Mouse (Mus musculus): ENCODE measurements around the gene Lgals12. TPM values are rescaled to one million over a fixed set of nuclear protein-coding genes. Genes with fewer than 3 reads are reported as not detected.

Lgals12 gene
- polyA plus RNA-seq, 1 experiment from 2014 or later = 0.64 TPM

GRCm38 (mm10) chr19:7556641-7557040 is 50.4 kb downstream of the Lgals12 start:
- H3K36me3 ChIP-seq = no peaks in the 10 kb centered on the region

GRCm38 (mm10) chr19:7554881-7555280 is 52.1 kb downstream of the Lgals12 start:
- no peak overlapping the region for H3K4me2 ChIP-seq
- 80% methylated on average over 4 of the region's 4 CpGs for WGBS
- H3K4me1 ChIP-seq = peaks cover 14% of the 10 kb centered on the region
- H3K27me3 ChIP-seq = no peaks in the 10 kb centered on the region
- H3K4me3 ChIP-seq = no peak overlapping the region
- H3K36me3 ChIP-seq = no peaks in the 10 kb centered on the region
- H3K9me3 ChIP-seq = no peaks in the 10 kb centered on the region
- ATAC-seq (ENCODE audit: insufficient number of reproducible peaks, low FRiP score, low TSS enrichment, low read depth) = no peak
- no peak overlapping the region for H3K27ac ChIP-seq
- H3K9ac ChIP-seq = no peak overlapping the region

More at GRCm38 (mm10) chr19:7556641-7557040, 50.4 kb downstream of the Lgals12 start:
- H3K4me2 ChIP-seq = no peak overlapping the region
- no peak for ATAC-seq (ENCODE audit: insufficient number of reproducible peaks, low FRiP score, low TSS enrichment, low read depth)
- WGBS = 92% methylated on average over 1 of the region's 1 CpGs
- H3K9me3 ChIP-seq = no peaks in the 10 kb centered on the region
- H3K27ac ChIP-seq = no peak overlapping the region
- no peaks in the 10 kb centered on the region for H3K27me3 ChIP-seq
- H3K4me1 ChIP-seq = peaks cover 14% of the 10 kb centered on the region
- no peak overlapping the region for H3K4me3 ChIP-seq
- no peak overlapping the region for H3K9ac ChIP-seq

- no peak for ATAC-seq (ENCODE audit: insufficient number of reproducible peaks, low FRiP score, low TSS enrichment, low read depth)
- H3K9ac ChIP-seq = no peak overlapping the region
- peaks cover 14% of the 10 kb centered on the region for H3K4me1 ChIP-seq
- H3K9me3 ChIP-seq = no peaks in the 10 kb centered on the region
- H3K4me2 ChIP-seq = no peak overlapping the region
- no peaks in the 10 kb centered on the region for H3K27me3 ChIP-seq
- no peaks in the 10 kb centered on the region for H3K36me3 ChIP-seq
- H3K4me3 ChIP-seq = no peak overlapping the region
- H3K27ac ChIP-seq = no peak overlapping the region
Measured at GRCm38 (mm10) chr19:7553441-7553840, 53.6 kb downstream of the Lgals12 start.

- no peaks in the 10 kb centered on the region for H3K27me3 ChIP-seq
- no peak overlapping the region for H3K4me3 ChIP-seq
- H3K36me3 ChIP-seq = no peaks in the 10 kb centered on the region
- 66% methylated on average over 2 of the region's 2 CpGs for WGBS
- no peak for ATAC-seq (ENCODE audit: insufficient number of reproducible peaks, low FRiP score, low TSS enrichment, low read depth)
- H3K9ac ChIP-seq = no peak overlapping the region
- no peak overlapping the region for H3K27ac ChIP-seq
- H3K9me3 ChIP-seq = no peaks in the 10 kb centered on the region
- H3K4me2 ChIP-seq = no peak overlapping the region
- peaks cover 2% of the 10 kb centered on the region; the same call in 1 of the 2 replicates for H3K4me1 ChIP-seq
Measured at GRCm38 (mm10) chr19:7552301-7552673, 54.7 kb downstream of the Lgals12 start.

GRCm38 (mm10) chr19:7551550-7552300 is 55.3 kb downstream of the Lgals12 start:
- no peak overlapping the region for H3K4me3 ChIP-seq
- H3K4me2 ChIP-seq = no peak overlapping the region
- no peak overlapping the region for H3K9ac ChIP-seq
- no peaks in the 10 kb centered on the region for H3K9me3 ChIP-seq
- H3K4me1 ChIP-seq = no peaks in the 10 kb centered on the region
- WGBS = 67% methylated on average over 4 of the region's 4 CpGs
- no peak overlapping the region for H3K27ac ChIP-seq
- H3K27me3 ChIP-seq = no peaks in the 10 kb centered on the region
- ATAC-seq (ENCODE audit: insufficient number of reproducible peaks, low FRiP score, low TSS enrichment, low read depth) = no peak
- no peaks in the 10 kb centered on the region for H3K36me3 ChIP-seq

GRCm38 (mm10) chr19:7548924-7549323 is 58.1 kb downstream of the Lgals12 start:
- no peak overlapping the region for H3K4me2 ChIP-seq
- no peaks in the 10 kb centered on the region for H3K4me1 ChIP-seq
- H3K27me3 ChIP-seq = no peaks in the 10 kb centered on the region
- 92% methylated on average over 3 of the region's 3 CpGs for WGBS
- H3K9me3 ChIP-seq = no peaks in the 10 kb centered on the region
- ATAC-seq (ENCODE audit: insufficient number of reproducible peaks, low FRiP score, low TSS enrichment, low read depth) = no peak
- H3K27ac ChIP-seq = no peak overlapping the region
- no peak overlapping the region for H3K9ac ChIP-seq
- no peaks in the 10 kb centered on the region for H3K36me3 ChIP-seq
- no peak overlapping the region for H3K4me3 ChIP-seq

Other genes with a start within 250 kb of the Lgals12 start
- gene Spindoc, start 224.2 kb downstream of the Lgals12 start, polyA plus RNA-seq (2015; fragmentation: Nextera tagmentation; extraction: Ambion mirVana) = 24.8 and 26.0 TPM in 2 replicates
- gene 2700081O15Rik, start 189.6 kb downstream of the Lgals12 start, polyA plus RNA-seq (2015; fragmentation: Nextera tagmentation; extraction: Ambion mirVana) = 6.4 and 7.8 TPM in 2 replicates
- gene Rtn3, start 123.9 kb downstream of the Lgals12 start, polyA plus RNA-seq (2015; fragmentation: Nextera tagmentation; extraction: Ambion mirVana) = 122 and 129 TPM in 2 replicates
- 14.3 and 16.6 TPM in 2 replicates for gene Atl3, start 113.2 kb downstream of the Lgals12 start, polyA plus RNA-seq (2015; fragmentation: Nextera tagmentation; extraction: Ambion mirVana)
- gene Pla2g16, start 49.7 kb downstream of the Lgals12 start, polyA plus RNA-seq (2015; fragmentation: Nextera tagmentation; extraction: Ambion mirVana) = 12.9 and 15.8 TPM in 2 replicates
- gene Hrasls5, start 5.3 kb upstream of the Lgals12 start, polyA plus RNA-seq (2015; fragmentation: Nextera tagmentation; extraction: Ambion mirVana) = 0.27 TPM in 1 of 2 replicates, not detected in the other
- not detected in 2 replicates for gene Slc22a19, start 104.1 kb upstream of the Lgals12 start, polyA plus RNA-seq (2015; fragmentation: Nextera tagmentation; extraction: Ambion mirVana)
- not detected in 2 replicates for gene Slc22a26, start 195.5 kb upstream of the Lgals12 start, polyA plus RNA-seq (2015; fragmentation: Nextera tagmentation; extraction: Ambion mirVana)

Data from limb, embryonic 15.5 days (tissue).